Mouse (Mus musculus): ENCODE results near the gene Kif23. TPM values are rescaled to one million over a fixed set of nuclear protein-coding genes. Genes with fewer than 3 reads are reported as not detected.

Gene Kif23
- total RNA-seq, 2 experiments from 2014 or later = 172 to 311 TPM

Other genes starting within 250 kb of the Kif23 start
- 1,617 and 1,884 TPM in 2 replicates for gene Rplp1, start 32.2 kb downstream of the Kif23 start, total RNA-seq (2015)
- 3,108 and 3,204 TPM in 2 replicates for gene Rplp1, start 32.2 kb downstream of the Kif23 start, total RNA-seq (2017)
- 0.36 and 1.0 TPM in 2 replicates for gene Paqr5, start 80.1 kb upstream of the Kif23 start, total RNA-seq (2015)
- 0.59 and 1.1 TPM in 2 replicates for gene Paqr5, start 80.1 kb upstream of the Kif23 start, total RNA-seq (2017)
- gene Glce, start 175.9 kb upstream of the Kif23 start, total RNA-seq (2015) = 7.6 and 8.5 TPM in 2 replicates
- 8.4 and 9.5 TPM in 2 replicates for gene Glce, start 175.9 kb upstream of the Kif23 start, total RNA-seq (2017)

Data from megakaryocyte, adult 5-6 weeks (primary cell).